Mouse (Mus musculus): ENCODE measurements at regions not wholly inside any gene's neighbourhood (a gene's known extent, or its start where the extent isn't known, plus 50 kb on each side); places are given as distances from the start of the nearest gene placed in this dataset.

DNA sequence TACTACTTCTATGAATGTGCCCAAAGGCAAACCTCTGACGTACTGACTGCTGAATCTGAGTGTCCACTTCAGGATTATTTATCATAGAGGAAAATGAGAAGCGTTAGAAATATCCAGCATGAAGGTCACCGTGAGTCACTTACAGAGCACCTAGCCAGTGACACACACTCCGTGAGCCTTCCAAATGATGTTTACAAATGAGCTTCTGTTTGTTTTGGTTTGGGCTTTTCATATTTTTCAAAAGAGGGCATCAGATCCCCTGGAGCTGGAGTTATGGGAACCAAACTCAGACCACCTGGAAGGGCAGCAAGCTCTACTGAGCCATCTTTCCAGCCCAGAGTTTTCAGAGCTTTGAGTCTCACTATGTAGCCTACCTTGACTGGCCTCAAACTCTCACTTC lies 57.8 kb upstream of the Pias1 start:
- DNase-seq = no peak
- intact Hi-C loops (cut with DNase I) = loop anchor here (5.0 kb wide), 1 partner anchor 53 kb away; no protein-coding TSS in a partner anchor

DNA sequence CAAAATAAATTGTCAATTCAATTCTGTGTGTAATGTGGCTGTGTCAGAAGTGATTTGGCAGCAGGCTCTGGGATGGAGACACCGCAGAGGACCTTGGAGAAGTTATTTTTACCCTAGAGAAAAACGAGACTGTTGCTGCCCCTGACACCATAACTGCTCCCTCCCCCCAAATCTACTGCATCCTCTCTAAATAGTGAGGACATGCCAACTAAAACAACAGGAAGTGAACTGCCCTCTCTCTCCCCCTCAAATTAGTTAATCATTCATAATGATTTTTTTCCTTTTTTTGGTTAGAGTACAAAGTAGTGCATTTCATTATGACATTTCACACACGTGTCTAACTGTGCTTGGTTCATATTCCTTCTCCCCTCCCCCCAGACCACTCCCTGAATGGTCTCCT lies 55.6 kb upstream of the Pias1 start:
- no peak for DNase-seq
- intact Hi-C loops (cut with DNase I) = no loop called here

DNA sequence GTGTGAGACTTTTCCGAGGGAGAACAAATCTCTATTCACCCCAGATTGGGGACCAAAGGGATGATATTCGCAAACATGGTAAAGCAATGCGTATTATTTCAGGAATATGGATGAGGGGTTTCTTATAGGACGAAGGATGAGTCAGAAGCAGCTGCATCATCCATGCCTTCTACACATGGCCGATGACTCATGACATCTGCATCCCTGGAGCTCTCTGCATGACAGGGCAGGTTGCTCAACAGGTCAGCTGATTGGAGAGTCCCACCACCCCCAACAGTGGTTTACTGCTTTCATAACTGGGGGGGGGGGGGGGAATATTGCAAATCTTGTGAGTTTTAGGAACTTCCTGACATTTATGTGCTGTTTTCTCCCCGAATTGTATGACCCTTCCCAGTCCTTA lies 50.3 kb upstream of the Pias1 start:
- intact Hi-C loops (cut with DNase I) = no loop called here
- no peak for DNase-seq
